Mouse (Mus musculus): ENCODE results near the gene Otc. TPM values are rescaled to one million over a fixed set of nuclear protein-coding genes. Genes with fewer than 3 reads are reported as not detected.

Gene Otc
- polyA plus RNA-seq, 1 experiment from 2014 or later, result 0.09 TPM

DNA sequence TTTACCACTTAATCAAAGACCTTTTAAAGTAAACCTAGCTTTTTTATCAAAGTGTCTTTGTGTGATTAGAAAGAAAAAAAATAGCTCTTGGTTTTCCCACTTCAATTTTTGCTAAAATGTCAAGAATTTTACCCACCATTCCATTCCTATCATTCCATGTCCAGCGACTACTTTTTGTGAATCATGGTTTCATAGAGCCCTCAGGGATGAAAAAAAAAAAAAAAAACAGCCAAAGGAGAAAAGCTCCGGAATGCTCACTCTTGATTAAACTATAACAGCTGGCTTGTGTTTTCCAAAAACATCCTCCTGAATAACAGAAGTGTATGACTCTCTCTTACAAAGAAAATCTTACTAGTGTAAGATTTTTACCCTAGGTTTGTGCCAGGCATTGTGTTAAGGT is 84.7 kb downstream of the Otc start:
- no peak overlapping the region for H3K4me3 ChIP-seq (ENCODE audit: low read length)
- H3K4me2 ChIP-seq (ENCODE audit: low read depth, low read length), result no peak overlapping the region
- H3K36me3 ChIP-seq (ENCODE audit: control insufficient read depth, insufficient read depth), result no peaks in the 10 kb centered on the region
- no peaks in the 10 kb centered on the region for H3K9me3 ChIP-seq (replicated peaks; ENCODE audit: control insufficient read depth, low read length)
- H3K4me1 ChIP-seq (ENCODE audit: control insufficient read depth, insufficient read depth, low read length), result no peaks in the 10 kb centered on the region
- H3K9ac ChIP-seq (ENCODE audit: low read length), result no peak overlapping the region
- 45% methylated on average over 2 of the region's 2 CpGs for WGBS
- no peaks in the 10 kb centered on the region for H3K27me3 ChIP-seq (ENCODE audit: control insufficient read depth, insufficient read depth, low read length)
- no peak overlapping the region for H3K27ac ChIP-seq (ENCODE audit: low read length)
- ATAC-seq (replicated peaks; ENCODE audit: extremely low read depth, insufficient read depth, low FRiP score), result no peak

DNA sequence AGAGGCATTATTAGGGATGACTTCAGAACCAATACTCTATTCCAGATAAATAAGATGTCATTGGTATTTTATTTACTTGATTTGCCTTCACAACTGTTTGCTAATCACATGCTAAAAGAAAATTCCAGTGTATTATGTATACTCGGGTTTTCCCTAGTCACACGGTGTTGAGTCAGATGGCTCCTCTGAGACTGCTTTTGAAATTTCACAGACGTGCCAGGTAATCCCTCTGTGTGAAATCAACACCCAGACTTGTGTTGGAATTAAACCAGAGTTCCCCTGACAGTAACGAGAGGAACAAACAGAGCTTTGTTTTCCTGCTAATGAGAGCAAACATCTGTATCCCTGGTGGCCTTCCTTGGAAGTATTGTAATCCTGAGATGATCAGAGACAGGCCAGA is 103.8 kb downstream of the Otc start:
- 18% methylated on average over 4 of the region's 4 CpGs for WGBS

More for the DNA sequence above, 103.8 kb downstream of the Otc start:
- Histone ChIP-seq H3K27ac (ENCODE audit: low read length) (no peak overlapping the region), H3K9me3 (replicated peaks; ENCODE audit: control insufficient read depth, low read length) (no peaks in the 10 kb centered on the region), H3K4me3 (ENCODE audit: low read length) (no peak overlapping the region), H3K4me2 (ENCODE audit: low read depth, low read length) (no peak overlapping the region), H3K4me1 (ENCODE audit: control insufficient read depth, insufficient read depth, low read length) (no peaks in the 10 kb centered on the region), H3K9ac (ENCODE audit: low read length) (no peak overlapping the region), H3K27me3 (ENCODE audit: control insufficient read depth, insufficient read depth, low read length) (no peaks in the 10 kb centered on the region), H3K36me3 (ENCODE audit: control insufficient read depth, insufficient read depth) (no peaks in the 10 kb centered on the region)
- no peak for ATAC-seq (replicated peaks; ENCODE audit: extremely low read depth, insufficient read depth, low FRiP score)

Other genes with a start within 250 kb of the Otc start
- gene Srpx, start 134.6 kb upstream of the Otc start, polyA plus RNA-seq (2015; fragmentation: Nextera tagmentation; extraction: Ambion mirVana), result 13.6 and 14.5 TPM in 2 replicates
- 8.5 and 9.8 TPM in 2 replicates for gene Rpgr, start 35.4 kb upstream of the Otc start, polyA plus RNA-seq (2015; fragmentation: Nextera tagmentation; extraction: Ambion mirVana)
- 97.3 and 102 TPM in 2 replicates for gene Tspan7, start 232.9 kb downstream of the Otc start, polyA plus RNA-seq (2015; fragmentation: Nextera tagmentation; extraction: Ambion mirVana)